Mouse (Mus musculus) 416B (cell line): ENCODE results near the gene Ube2l6.

Experiments used
- DNase-seq: peaks from one replicate; pipeline ENCODE4 v3.0.0; 2011; ENCODE audit warnings: low read depth

The Ube2l6 gene

DNA sequence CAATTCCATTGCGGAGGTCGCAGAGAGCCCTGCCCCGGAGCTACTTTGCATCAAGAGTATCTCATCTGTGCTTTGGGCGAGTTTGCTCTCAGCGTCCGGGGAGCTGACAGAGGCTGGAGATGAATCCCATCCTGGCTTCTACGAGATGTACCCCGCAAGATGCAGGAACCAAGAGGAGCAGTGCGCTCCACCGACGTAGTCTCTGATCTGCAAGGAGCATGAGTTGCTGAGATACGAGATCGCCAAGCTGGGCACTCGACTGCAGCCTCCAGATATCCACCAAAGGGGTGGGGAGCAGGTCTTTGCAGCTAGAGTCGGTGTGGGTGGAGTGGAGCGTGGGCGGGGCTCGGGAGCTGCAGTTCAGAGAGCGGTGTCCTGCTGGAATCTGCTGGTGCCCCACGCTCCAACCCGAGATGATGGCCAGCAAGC, at the start of gene Ube2l6:
TSS of gene Ube2l6 (plus strand) at position 336 of the 429 bp plus-strand sequence.
- DNase-seq = peak; percentile 72

DNA sequence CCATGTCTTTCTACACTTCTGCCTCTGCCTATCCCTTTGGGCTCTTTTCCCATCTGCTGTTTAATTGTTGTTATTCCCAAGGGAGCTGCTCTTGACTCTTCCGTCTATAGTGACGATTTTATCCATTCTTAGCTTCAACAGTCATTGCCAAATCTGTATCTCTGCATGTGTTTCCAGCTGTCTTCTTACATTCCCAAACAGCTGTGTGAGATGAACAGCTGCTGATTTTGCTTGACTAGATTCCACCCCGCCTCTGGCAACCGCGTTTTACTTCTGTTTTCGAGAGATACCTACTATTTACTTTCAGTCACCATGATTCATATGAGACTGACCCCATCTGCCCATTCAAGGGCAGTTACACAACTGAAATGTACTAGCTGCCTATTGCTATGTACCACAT, 48.5 kb upstream of the Ube2l6 start:
- no peak for DNase-seq

DNA sequence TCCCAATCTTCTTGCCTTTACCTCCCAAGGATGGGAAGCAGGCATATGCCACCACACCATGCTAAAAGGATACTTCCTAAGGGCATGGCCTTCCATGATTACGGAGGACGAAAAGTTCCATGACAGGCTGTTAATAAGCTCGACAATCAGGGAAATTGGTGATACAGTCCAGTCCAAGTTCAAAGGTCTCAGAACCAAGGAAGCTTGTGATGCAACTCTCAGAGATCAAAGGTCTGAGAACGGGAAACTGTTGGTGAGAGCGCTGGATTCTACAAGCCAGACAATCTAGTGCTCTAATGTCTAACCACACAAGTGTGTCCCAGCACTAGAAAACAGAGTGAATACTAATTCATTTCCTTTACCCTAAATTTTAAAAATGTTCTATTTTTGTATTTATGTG, 42.4 kb upstream of the Ube2l6 start:
- no peak for DNase-seq

DNA sequence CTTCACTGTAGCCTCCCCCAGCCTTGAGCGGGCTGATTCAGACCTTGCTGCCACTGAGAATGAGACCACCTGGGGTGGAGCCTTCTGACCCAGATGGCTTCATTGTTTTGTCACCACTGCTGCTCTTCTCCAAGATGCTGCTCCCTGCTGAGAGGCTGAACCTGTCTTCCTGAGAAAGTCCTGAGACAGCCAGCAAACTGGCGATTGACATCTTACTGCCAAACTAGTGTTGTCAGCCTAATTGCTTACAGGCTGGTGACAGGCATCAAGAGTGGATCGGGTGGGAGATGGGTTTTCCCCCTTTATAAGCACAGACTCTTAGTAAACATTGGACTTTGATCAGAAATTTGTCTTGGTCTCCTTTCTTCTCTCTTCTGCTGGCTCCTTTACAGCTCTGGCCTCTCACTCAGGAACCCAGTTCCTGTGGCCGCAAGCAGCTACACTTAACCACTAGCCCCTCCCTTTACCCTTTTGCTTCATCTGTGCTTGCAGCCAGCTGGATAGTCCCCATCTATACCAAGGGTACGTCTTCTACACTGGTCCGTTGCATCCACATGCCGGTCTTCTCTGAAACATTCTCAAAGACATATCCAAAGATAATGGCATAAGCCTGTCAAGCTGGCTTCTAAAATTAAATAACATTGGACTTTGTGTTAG, 41.5 kb upstream of the Ube2l6 start:
- peak; percentile 30 for DNase-seq

DNA sequence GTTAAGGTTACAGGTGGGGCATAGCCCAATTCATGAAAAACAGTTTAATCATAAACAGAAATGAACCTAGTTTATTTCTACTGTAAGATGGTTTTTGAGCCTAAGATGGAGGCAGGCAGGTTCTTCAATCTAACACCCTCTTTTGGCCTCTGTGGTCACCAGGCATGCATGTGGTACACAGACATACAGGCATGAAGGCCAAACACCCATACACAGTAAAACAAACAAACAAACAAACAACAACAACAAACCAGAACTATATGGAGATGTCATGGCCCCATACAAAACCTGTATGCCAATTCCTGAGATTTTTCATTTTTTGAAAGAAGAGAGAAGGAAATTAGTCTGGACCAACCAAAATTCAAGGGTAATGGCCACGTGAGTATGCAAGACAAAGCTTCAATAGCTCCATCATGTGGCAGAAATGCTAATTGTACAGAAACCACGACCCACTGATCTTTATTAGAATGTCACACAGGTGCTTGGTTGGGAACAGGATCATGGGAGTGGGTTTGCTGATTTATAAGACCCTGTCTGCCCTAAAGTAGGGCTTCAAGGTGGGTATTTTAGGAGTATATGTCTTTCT, 40.0 kb upstream of the Ube2l6 start:
- peak; percentile 69 for DNase-seq

DNA sequence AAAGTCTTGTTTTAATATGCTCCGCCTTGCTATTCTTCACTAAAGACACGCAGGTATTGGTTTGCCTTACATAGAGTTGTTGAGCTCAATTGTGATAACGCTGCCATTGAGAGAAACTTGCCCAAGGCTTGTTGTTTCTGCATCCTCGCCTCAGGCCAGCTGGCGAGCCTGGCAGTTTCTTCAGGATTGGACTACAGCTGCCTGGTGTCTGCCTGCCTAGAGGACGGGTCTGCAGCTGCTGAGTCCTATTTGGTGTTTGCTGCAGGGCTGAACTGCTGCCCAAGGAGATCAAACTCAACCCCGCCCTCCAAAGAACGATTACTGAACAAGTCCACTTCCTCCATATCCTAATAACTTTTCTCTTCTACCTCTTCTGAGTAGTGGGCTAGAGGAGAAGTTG, 37.9 kb upstream of the Ube2l6 start:
- DNase-seq = no peak

DNA sequence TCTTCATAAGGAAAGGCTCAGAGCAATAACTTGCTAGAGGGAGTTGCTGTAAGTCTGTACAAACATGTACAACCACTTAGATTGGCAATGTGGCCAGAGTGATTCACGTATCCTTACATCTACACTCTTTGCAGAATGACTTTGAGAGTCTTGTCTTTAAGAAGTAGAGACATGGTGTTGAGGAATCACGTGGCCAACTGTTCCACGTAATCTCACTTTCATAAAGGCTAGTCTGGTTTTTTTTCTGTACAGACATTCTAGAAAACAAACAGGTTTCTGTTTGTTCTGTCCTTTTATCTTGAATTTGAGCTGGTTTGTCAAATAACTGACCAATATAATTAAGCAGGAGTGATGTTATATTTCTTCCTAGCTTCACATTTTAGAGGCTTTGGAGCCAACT, 37.3 kb upstream of the Ube2l6 start:
- no peak for DNase-seq

DNA sequence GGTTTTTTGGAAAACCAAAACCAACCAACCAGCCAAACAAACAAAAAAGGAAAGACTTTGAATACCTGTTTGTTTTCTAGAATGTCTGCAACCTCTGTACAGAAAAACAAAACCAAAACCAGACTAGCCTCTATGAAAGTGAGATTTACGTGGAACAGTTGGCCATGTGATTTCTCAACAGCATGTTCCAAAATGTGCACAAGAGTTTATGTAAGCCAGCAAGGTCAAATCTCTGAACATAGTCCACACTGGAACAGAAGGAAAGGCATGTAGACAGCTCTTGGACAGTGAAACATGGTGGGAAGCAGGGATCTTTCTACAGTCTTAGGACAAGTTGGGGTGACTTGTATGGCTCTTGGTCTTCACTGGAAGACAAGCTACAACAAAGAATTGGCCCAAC, 36.8 kb upstream of the Ube2l6 start:
- no peak for DNase-seq

DNA sequence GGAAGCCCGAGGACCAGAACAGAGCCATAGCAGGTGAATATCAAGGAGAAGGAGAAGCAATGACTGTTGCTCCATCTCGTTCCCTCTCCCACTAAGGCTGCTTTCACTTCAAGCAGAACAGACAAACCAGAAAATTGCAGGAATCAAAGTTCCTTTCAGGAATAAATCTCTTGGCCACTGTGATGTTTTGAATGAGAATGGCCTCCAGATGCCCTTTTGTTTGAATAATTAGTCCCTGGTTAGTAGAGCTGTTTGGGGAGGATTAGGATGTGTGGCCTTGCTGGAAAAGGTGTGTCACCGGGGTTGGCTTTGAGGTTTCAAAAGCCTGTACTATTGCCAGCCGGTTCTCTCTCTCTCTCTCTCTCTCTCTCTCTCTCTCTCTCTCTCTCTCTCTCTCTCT, 36.3 kb upstream of the Ube2l6 start:
- DNase-seq = no peak

DNA sequence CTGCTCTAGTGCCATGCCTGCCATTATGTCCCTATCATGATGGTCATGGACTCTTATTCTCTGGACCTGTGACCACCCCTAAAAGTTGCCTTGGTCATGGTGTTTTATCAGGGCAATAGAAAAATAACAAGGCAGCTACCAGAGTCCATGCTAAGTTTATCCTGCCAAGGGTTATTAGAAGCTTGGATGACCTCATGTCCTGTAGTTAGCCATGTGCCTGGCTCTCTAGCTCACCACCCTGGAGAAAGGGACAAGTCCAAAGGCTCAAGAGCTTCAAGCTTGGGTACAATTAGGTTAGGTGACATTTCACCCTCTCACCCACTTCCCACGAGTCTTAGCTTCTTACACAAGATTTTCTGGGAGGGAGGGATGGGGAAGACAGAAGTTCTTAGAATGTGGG, 35.8 kb upstream of the Ube2l6 start:
- no peak for DNase-seq

DNA sequence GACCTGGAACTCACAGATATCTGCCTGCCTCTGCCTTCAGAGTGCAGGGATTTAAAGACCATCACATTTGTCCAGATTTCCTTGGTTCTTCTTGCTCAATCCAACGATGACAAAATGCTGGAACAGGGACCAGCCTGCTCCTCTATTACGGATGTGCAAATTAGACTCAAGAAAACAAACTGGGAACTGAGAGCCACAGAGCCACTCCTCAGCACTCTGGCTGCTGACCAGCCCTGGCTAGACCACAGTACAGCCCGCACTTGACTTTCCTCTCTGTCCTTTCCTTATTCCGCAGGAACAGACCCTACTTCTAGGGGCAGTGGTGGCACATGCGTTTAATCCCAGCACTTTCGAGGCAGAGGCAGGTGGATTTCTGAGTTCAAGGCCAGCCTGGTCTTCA, 28.1 kb upstream of the Ube2l6 start:
- DNase-seq = no peak

DNA sequence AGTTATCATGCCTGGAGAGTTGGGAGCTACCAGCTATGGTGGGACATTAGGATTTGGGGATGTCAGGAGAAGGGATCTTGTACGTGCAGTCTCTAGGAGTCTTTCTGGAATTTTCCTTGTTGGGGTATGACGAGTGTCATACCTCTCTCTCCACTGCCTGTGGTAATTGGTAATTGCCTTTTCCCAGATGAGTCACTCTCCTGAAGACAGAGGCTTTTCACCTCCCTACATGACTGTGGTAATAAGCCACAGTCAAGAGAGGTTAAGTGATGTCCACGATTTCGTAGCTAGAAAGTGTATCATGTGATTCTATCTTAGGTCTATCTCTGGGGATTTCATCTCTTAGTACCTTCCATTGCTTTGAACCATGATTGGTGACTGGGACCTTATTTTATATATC, 26.2 kb upstream of the Ube2l6 start:
- DNase-seq = no peak

DNA sequence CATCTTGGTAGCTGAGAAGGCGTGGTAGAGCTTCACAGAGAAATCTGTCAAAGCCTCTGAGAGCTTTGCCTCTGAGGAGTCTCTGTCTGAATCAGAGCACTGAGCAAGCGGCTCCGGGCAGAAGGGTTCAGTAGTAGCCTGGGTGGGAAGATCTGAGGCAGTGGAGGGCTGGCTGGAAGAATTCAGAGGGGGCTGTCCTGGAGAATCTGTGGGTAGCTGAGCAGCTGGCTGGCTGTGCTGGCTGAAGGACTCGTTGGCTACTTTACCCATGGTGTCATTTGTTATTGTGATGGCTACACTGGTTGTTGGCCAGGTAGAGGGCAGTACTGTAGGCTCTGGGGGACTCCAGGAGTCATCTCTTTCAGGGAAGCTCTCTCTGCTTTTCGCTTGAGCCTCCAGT, 25.4 kb upstream of the Ube2l6 start:
- no peak for DNase-seq

DNA sequence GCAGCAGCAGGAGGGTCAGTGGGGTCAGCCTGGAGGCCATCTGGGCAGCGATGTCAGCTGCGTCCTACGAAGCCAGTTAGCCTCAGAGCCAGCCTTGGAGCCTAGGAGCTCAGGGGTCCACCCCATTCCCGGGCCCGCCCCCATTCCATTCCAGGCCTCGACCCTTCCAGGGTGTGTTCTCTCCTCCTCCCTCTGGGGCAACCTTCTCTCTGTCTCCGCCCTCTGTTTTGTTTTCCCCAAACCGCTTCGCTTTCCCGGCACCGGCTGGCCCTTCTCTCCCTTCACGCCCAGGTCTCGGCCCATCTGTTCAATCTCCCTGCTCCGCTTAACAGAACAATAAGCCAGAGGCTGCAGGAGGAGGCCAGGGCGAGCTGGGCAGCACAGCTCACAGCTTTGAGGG, 23.9 kb upstream of the Ube2l6 start:
- no peak for DNase-seq

DNA sequence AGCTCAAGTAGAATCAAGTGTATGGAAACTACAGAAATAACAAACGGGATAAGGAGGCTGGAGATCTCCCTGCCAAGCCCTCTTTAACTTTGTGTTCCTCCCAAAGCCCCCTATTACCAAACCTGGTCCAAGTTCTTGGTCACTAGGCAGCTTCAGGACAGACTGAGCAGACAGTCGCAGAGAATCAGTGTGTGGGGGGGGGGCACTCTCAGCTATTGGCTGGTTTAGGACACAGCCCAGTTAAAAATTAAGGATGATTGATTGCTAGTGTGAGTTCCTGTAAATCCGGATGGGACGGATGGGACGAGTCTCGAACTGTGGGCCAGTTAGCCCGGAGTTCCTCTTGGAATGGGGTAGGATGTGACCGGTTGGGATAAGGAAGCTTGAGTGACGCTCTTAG, 23.4 kb upstream of the Ube2l6 start, which contains the start of gene Serping1:
TSS of gene Serping1 (minus strand) at position 204 of the 400 bp plus-strand sequence.
- DNase-seq = no peak

DNA sequence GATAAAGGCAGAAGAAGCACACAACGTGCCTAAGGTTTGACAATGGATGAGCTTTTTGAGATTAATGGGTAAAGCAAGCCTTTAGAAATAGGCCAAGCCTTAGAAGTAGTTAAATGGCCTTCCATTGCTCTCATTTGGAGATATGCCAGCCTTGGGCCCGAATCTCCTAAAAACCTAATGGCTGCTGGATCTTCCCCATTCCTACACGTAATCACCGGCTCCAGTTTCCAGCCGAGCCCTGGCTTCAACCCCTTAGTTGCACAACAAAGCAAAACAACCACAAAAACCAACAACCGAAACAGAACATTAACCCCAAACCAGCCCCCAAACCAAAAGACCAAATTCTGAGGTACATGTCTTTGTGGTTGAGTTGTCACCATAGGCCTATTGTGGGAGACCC, 23.0 kb upstream of the Ube2l6 start:
- DNase-seq = no peak

DNA sequence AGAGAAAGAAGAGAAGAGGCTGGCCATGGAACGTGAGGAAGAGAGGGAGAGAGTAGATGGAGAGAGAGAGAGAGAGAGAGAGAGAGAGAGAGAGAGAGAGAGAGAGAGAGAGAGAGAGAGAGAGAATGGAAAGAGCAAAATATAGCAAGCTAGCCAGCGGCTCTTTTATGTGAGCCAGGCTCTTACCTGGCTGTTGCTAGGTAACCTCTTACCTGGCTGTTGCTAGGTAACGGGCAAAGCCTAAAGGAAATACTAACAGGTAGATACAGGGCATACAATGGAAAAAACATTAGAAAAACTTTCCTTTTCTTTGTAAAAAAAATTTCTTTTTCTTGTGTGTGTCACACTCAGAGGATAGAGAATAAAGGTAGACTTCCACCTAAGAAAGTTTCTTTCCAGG, 20.9 kb upstream of the Ube2l6 start:
- DNase-seq = no peak

DNA sequence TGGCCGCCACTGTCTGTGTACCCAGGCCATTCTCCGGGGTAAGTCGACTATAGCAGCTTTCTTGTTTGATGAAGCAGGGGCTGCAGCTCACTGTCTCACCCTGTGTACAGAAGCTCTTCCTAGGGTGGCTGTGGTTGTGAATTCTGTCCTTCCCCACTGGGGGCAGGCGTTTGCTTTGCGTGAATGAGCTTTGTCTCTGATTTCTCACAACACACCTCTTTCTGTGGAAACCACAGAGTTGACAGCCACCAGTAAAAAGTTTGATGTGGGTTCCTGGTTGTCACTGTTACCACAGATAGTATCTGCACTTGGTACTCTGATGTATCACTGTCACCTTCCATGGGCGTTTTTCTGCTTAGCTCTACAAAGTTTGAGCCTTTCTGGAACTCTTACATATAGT, 19.4 kb upstream of the Ube2l6 start:
- peak; percentile 64 for DNase-seq

DNA sequence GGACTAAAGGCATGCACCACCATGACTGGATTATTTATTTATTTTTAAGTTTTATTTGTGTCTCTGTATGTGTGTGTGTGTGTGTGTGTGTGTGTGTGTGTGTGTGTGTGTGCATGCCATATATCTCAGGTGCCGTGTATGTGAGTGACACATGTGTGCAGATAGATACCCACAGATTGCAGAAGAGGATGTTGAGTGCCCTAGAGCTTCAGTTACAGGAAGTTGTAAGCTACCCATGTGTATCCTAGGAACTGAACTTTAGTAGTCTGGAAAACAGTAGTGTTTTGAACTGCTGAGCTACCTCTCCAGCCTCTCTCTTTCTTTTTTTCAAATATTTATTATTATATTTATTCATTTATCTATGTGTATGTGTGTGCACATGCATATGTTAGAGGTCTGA, 15.3 kb upstream of the Ube2l6 start:
- DNase-seq = peak; percentile 69

DNA sequence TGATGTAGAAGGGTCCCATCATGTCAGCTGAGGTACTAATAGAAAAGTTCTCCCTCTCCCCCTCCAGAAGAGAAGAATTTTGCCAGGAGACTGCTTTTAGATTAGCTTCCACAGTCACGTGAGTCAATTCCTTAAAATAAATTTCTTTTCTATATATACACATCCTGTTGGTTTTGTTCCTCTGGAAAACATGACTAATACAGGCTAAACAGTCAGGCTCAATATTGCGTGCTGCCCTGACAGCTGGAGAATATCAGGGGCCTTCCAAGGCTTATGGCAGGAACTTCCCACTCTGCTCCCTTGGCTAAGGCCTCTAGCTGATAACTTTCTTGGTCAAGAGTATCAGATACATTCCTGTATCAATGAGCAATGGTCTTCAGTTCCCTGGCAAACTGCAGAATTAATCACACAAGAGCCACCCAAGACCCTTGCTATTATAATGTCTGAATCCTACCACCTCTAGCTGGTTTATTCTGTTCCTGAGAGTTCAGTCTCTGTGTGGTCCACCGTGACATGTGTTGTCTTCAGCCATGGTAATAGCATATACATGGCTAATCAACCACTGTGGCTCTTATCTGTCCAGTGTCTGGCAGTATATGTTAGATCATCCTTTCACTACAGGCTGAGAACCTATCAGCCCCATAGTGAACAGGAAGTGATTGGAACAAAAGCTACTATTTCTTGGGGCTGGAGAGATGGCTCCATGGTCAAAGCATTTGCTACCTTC, 14.6 kb upstream of the Ube2l6 start:
- peak; percentile 51 for DNase-seq

DNA sequence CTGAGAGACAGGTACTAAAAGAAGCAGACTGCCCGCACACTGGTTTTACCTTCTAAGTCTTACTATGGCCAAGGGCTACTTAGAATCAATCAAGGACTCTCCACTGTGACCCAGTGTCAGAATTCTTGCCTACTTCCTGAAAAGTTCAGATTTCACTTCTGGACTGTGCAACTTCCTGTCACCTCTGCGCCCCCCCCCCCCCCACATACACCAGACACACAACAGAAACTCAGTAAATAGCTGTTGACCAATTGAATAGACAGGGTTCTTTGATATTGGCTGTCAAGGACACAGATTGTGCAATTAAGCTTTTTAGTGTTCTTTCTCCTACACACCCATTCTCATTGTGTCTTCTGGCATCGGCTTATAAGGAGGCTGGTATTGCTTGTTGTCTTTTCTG, 10.3 kb upstream of the Ube2l6 start:
- DNase-seq = no peak

DNA sequence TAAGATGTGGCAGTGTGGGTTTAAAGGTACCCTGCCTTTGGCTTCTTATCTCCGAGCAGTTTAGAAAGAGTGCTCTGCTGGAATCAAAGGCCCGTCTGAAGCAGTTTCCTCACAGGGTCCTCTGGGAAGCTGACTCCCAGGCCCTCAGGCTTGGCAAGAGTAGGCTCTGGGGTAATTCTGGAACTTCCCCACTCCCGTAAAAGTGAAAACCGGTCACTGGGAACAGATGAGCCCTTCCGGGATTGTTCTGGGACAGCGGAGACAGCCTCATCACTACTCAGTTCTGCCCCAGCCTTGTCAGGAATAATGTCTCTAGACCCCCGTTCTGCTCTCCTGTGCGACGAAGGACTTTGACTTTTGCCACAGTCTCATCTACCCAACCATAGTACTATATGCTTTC, 8.2 kb upstream of the Ube2l6 start:
- no peak for DNase-seq

DNA sequence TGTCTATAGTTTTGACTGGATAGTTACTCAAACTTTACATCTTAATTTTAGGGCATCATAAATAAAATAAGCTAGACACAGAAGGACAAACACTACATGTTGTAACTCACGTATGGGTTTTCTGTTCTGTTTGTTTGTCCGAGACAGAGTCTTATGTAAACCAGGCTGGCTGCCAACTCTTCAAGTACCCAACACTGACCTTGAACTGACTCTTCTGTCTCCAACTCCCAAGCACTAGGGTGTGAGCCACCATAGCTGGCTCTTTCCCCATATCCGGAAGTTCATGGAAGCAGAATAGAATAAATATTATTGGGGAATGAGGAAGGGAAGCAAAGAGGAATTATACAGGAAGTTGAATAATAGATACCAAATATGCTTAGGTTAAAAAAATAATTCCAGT, 6.1 kb upstream of the Ube2l6 start:
- DNase-seq = peak; percentile 35

DNA sequence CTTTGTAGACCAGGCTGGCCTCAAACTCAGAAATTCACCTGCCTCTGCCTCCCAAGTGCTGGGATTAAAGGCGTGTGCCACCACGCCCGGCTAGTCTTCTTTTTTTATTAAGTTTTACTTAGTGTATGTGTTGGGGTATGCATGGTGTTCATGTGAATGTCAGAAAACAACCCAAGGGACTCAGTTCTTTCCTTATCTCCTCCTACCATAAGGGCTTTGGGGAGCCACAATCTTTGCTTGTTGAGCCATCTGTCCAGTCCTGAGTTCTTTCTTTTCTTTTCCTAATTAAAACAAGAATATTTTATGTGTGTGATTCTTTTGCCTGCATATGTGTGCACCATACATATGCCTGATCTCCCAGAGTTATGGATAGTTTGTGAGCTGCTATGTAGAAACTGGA, 5.5 kb upstream of the Ube2l6 start:
- DNase-seq = no peak
